In the genomic region with DNA sequence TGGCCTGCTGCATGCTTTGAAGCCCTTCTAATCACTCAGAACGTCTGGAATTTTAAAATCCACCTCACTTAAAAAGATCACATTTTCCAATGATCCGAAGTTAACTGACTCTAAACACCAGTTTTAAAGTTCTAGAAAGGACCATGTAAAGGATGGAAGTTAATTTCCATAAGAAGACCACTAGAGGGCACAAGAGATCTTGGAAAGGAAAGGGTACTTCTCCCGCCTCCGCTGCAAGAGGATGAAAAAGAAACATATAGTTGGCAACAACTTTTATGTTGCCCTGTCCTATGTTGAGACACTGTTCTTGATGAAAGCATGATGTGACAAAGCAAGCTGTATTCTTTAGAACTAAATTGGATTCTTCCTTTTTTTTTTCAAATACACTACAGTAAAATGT, we compare ENCODE assay signal across 8 mouse cellular contexts. TPM values are rescaled to one million over a fixed set of nuclear protein-coding genes. Genes with fewer than 3 reads are reported as not detected.
DNase-seq lines count a peak whose midpoint lies in the region.

No protein-coding gene starts in this region.

- intact Hi-C loops in left cerebral cortex, postnatal 4 days (cut with DNase I) = loop anchor here (5.0 kb wide), 2 partner anchors 265 to 655 kb away; a partner anchor contains a TSS

- peak; percentile 52 for DNase-seq in cerebellum, adult 9-10 months
- no peak for DNase-seq in cerebellum, adult 8-10 months
- DNase-seq in left cerebral cortex, postnatal 4 days = peak; percentile 24
- no peak for DNase-seq in left cerebral cortex, adult 11 months (ENCODE audit: low spot score)
- DNase-seq in embryo, embryonic 10 days (ENCODE audit: low spot score) = peak; percentile 79
- DNase-seq in mesoderm, embryonic 11.5 days (ENCODE audit: low read depth, low spot score) = peak; percentile 41
- DNase-seq in testis, postnatal 14 days (ENCODE audit: low spot score) = no peak
- no peak for DNase-seq in right cerebral cortex, postnatal 36 days (ENCODE audit: low spot score in 2 of 2)

RNA-seq across cellular contexts. Expression of a gene that starts 22.6 kb away (rescaled TPM):
- total RNA-seq in left cerebral cortex, postnatal 4 days (2021) = 10 to 100 TPM; 22.5 to 24.3 TPM

RNA-seq across cellular contexts. Expression of a gene that starts 22.9 kb away (rescaled TPM):
- total RNA-seq in left cerebral cortex, postnatal 4 days (2021) = 1 to 10 TPM; 1.8 to 2.4 TPM

RNA-seq across cellular contexts. Expression of a gene that starts 55.6 kb away (rescaled TPM):
- total RNA-seq in left cerebral cortex, postnatal 4 days (2021) = 10 to 100 TPM; 60.9 to 67.9 TPM

Comparison
In these comparisons a context has a peak if more than half of its experiments do, and no peak if none do; other contexts are left out.
1. DNase-seq: peak in cerebellum, adult 9-10 months (single experiment), left cerebral cortex, postnatal 4 days (single experiment), embryo, embryonic 10 days (single experiment) and mesoderm, embryonic 11.5 days (single experiment); none in cerebellum, adult 8-10 months (single experiment), left cerebral cortex, adult 11 months (single experiment), testis, postnatal 14 days (single experiment) and right cerebral cortex, postnatal 36 days (0 of 2).